Mouse (Mus musculus): ENCODE results near the gene 2010111I01Rik. TPM values are rescaled to one million over a fixed set of nuclear protein-coding genes. Genes with fewer than 3 reads are reported as not detected.

The 2010111I01Rik gene
- polyA plus RNA-seq (2011; ENCODE audit: insufficient read depth, insufficient read length, low read depth, missing spikeins): 49.9 and 63.6 TPM in 2 replicates

DNA sequence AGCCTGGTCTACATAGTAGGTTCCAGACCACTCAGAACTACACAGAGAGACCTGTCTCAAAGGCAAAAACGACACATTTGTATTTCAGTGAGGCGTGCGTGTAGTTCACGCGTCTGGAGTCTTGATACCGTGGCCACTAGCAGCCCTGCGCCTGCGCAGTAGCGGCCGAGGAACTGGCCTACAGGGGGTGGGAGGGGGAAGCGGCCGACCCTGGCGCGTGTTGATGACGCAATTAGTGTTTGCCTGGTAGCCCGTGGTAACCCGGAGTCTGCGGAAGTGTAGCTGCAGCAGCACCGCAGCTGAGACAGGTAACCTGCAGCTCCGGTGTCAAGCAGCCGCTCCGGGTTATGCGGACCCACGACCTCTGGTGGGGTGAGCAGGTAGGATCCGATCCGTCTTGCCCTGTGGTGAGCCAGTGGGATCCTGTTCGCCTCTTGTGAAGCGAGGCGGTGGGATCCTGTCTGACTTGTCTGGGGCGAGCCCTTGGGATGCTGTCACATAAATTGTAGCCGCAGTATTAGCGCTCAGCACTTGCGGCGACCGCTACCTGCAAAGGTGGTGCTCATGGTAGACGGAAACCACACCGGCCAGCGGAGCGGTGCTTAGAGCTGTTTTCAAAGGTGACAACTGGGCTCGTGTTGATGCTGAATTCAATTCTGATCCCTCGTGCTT is at the start of gene 2010111I01Rik:
2010111I01Rik (plus strand) TSS at position 254 of the 672 bp plus-strand sequence.
- H3K9ac ChIP-seq (ENCODE audit: low read depth, poor library complexity, severe bottlenecking): no peak within 1 kb of the TSS
- no peak for TF ChIP-seq EP300 (IDR thresholded peaks at IDR 0.05; ENCODE audit: insufficient read depth, low read depth, low read length)
- peak; percentile 84 for TF ChIP-seq POLR2A (IDR thresholded peaks at IDR 0.05; ENCODE audit: insufficient read depth, low read length)

DNA sequence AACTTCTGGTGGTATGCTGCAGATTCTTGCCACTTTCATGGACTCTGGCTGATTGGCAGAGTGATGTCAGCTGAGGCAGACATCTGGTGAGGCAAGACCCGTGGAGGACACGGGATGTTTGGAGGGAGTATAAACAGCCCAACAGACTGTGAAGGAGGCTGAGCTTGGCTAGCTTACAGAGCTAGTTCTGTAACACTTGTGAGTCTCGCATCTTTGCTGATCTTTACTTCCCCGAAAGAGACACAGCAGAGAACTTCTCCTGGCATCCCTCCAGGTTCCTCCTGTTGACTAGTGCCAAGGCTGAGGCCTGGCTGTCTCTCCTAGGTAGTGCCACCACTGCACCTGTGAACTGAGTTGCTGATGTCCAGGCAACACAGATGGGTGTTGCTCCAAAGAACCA is 48.0 kb upstream of the 2010111I01Rik start:
- Histone ChIP-seq H3K4me1 (ENCODE audit: control insufficient read depth, insufficient read depth, low read length) (no peaks in the 10 kb centered on the region), H3K4me3 (ENCODE audit: low read depth, low read length) (no peak overlapping the region), H3K36me3 (ENCODE audit: control insufficient read depth, insufficient read depth, low read length, poor library complexity, severe bottlenecking) (no peaks in the 10 kb centered on the region), H3K27ac (ENCODE audit: insufficient read depth, low read length) (no peak overlapping the region), H3K9me3 (replicated peaks; ENCODE audit: control insufficient read depth, insufficient read depth, low read length, poor library complexity, severe bottlenecking) (no peaks in the 10 kb centered on the region), H3K9ac (ENCODE audit: low read depth, poor library complexity, severe bottlenecking) (no peak overlapping the region), H3K27me3 (ENCODE audit: control insufficient read depth, insufficient read depth, low read length, poor library complexity, severe bottlenecking) (no peaks in the 10 kb centered on the region)
- no peak for TF ChIP-seq POLR2A (IDR thresholded peaks at IDR 0.05; ENCODE audit: insufficient read depth, low read length)
- TF ChIP-seq EP300 (IDR thresholded peaks at IDR 0.05; ENCODE audit: insufficient read depth, low read depth, low read length): no peak
- TF ChIP-seq CTCF (IDR thresholded peaks at IDR 0.05; ENCODE audit: low read depth, low read length): no peak

More for the DNA sequence above, at the start of gene 2010111I01Rik:
- Histone ChIP-seq H3K4me1 (ENCODE audit: control insufficient read depth, insufficient read depth, low read length) (no peaks in the 10 kb centered on the region), H3K9me3 (replicated peaks; ENCODE audit: control insufficient read depth, insufficient read depth, low read length, poor library complexity, severe bottlenecking) (no peaks in the 10 kb centered on the region), H3K4me3 (ENCODE audit: low read depth, low read length) (peak within 1 kb of the TSS; percentile 89), H3K27ac (ENCODE audit: insufficient read depth, low read length) (no peak within 1 kb of the TSS), H3K27me3 (ENCODE audit: control insufficient read depth, insufficient read depth, low read length, poor library complexity, severe bottlenecking) (0 out of 2 replicates have a peak, but pooled peaks cover 1% of the 10 kb centered on the region), H3K36me3 (ENCODE audit: control insufficient read depth, insufficient read depth, low read length, poor library complexity, severe bottlenecking) (no peaks in the 10 kb centered on the region)

DNA sequence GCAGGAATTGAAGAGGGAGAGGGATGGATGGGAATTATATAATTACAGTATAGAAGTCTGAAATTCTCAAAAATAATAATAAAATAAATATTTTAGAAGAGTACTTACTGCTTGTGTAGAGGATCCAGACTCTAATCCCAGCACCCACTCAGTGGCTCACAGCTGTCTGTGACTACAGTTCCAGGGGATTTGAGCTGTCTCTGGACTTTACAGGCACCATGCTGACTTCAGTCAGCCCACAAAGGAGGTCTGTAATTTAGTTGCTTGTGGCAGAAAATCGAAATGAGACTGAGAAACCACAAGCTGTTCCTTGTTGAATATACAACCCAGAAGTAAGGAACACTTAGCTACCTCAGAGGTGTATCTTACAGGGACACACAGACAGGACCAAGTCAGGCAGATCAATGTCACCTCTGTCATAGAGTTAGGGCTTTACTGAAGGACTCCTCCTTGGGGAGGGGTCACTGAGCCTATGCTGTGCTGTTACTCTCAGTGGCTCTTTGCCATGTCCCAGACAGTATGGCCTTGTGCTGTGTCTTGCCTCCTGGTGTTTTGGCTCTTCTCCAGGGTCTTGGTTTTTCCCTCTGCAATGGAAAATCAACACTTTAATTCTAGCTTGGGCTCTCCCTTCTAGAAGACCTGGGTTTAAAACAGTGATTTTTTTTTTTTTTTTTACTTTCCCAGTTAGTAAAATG is 47.1 kb upstream of the 2010111I01Rik start:
- Histone ChIP-seq H3K4me3 (ENCODE audit: low read depth, low read length) (no peak overlapping the region), H3K9ac (ENCODE audit: low read depth, poor library complexity, severe bottlenecking) (no peak overlapping the region), H3K36me3 (ENCODE audit: control insufficient read depth, insufficient read depth, low read length, poor library complexity, severe bottlenecking) (no peaks in the 10 kb centered on the region), H3K4me1 (ENCODE audit: control insufficient read depth, insufficient read depth, low read length) (no peaks in the 10 kb centered on the region), H3K9me3 (replicated peaks; ENCODE audit: control insufficient read depth, insufficient read depth, low read length, poor library complexity, severe bottlenecking) (no peaks in the 10 kb centered on the region), H3K27ac (ENCODE audit: insufficient read depth, low read length) (no peak overlapping the region), H3K27me3 (ENCODE audit: control insufficient read depth, insufficient read depth, low read length, poor library complexity, severe bottlenecking) (no peaks in the 10 kb centered on the region)
- TF ChIP-seq EP300 (IDR thresholded peaks at IDR 0.05; ENCODE audit: insufficient read depth, low read depth, low read length) (no peak), POLR2A (IDR thresholded peaks at IDR 0.05; ENCODE audit: insufficient read depth, low read length) (no peak), CTCF (IDR thresholded peaks at IDR 0.05; ENCODE audit: low read depth, low read length) (no peak)

- Histone ChIP-seq H3K4me1 (ENCODE audit: control insufficient read depth, insufficient read depth, low read length) (no peaks in the 10 kb centered on the region), H3K9ac (ENCODE audit: low read depth, poor library complexity, severe bottlenecking) (no peak overlapping the region), H3K9me3 (replicated peaks; ENCODE audit: control insufficient read depth, insufficient read depth, low read length, poor library complexity, severe bottlenecking) (no peaks in the 10 kb centered on the region), H3K27me3 (ENCODE audit: control insufficient read depth, insufficient read depth, low read length, poor library complexity, severe bottlenecking) (no peaks in the 10 kb centered on the region), H3K27ac (ENCODE audit: insufficient read depth, low read length) (no peak overlapping the region), H3K4me3 (ENCODE audit: low read depth, low read length) (no peak overlapping the region), H3K36me3 (ENCODE audit: control insufficient read depth, insufficient read depth, low read length, poor library complexity, severe bottlenecking) (no peaks in the 10 kb centered on the region)
- TF ChIP-seq CTCF (IDR thresholded peaks at IDR 0.05; ENCODE audit: low read depth, low read length): peak; percentile 73
- TF ChIP-seq POLR2A (IDR thresholded peaks at IDR 0.05; ENCODE audit: insufficient read depth, low read length): no peak
These were observed 44.9 kb upstream of the 2010111I01Rik start for GRCm38 (mm10) chr13:62919647-62920341.

- Histone ChIP-seq H3K36me3 (ENCODE audit: control insufficient read depth, insufficient read depth, low read length, poor library complexity, severe bottlenecking) (no peaks in the 10 kb centered on the region), H3K27me3 (ENCODE audit: control insufficient read depth, insufficient read depth, low read length, poor library complexity, severe bottlenecking) (no peaks in the 10 kb centered on the region), H3K4me1 (ENCODE audit: control insufficient read depth, insufficient read depth, low read length) (no peaks in the 10 kb centered on the region), H3K9ac (ENCODE audit: low read depth, poor library complexity, severe bottlenecking) (no peak overlapping the region), H3K27ac (ENCODE audit: insufficient read depth, low read length) (no peak overlapping the region), H3K9me3 (replicated peaks; ENCODE audit: control insufficient read depth, insufficient read depth, low read length, poor library complexity, severe bottlenecking) (no peaks in the 10 kb centered on the region), H3K4me3 (ENCODE audit: low read depth, low read length) (no peak overlapping the region)
- TF ChIP-seq CTCF (IDR thresholded peaks at IDR 0.05; ENCODE audit: low read depth, low read length) (no peak), POLR2A (IDR thresholded peaks at IDR 0.05; ENCODE audit: insufficient read depth, low read length) (no peak), EP300 (IDR thresholded peaks at IDR 0.05; ENCODE audit: insufficient read depth, low read depth, low read length) (no peak)
These were observed 42.0 kb upstream of the 2010111I01Rik start for GRCm38 (mm10) chr13:62922645-62923044.
